Mouse (Mus musculus) CH12.LX (cell line): ENCODE data around the gene Ung. TPM values are rescaled to one million over a fixed set of nuclear protein-coding genes. Genes with fewer than 3 reads are reported as not detected.
A peak's percentile ranks its signal among the peaks of the same experiment; 100 is the strongest.

Experiments
- DNase-seq: peaks from one replicate; pipeline ENCODE4 v3.0.0-alpha.2; 2013; ENCODE audit errors: extremely low read depth
- H3K27ac ChIP-seq: 2 replicates; pipeline ENCODE4 v1.5.1; 2012; ENCODE audit warnings: low read depth, mild to moderate bottlenecking, control low read depth, moderate library complexity; ENCODE audit not compliant: insufficient read depth
- H3K27me3 ChIP-seq: replicated peaks from 2 replicates; pipeline ENCODE3; 2012; ENCODE audit warnings: inconsistent platforms
- H3K36me3 ChIP-seq, 2 experiments: replicated peaks in 1 of 2; 2 replicates each; pipeline versions ENCODE3 to v1.6.1; 2012; ENCODE audit warnings: inconsistent platforms in 1 of 2, low read length in 1 of 2, mild to moderate bottlenecking in 1 of 2, mixed read lengths in 1 of 2, moderate library complexity in 1 of 2; ENCODE audit not compliant: control insufficient read depth in 1 of 2, insufficient read depth in 1 of 2
- H3K4me1 ChIP-seq, 2 experiments: 2 replicates each; pipeline ENCODE4 v1.6.1; 2012; ENCODE audit warnings: inconsistent platforms in 1 of 2, moderate library complexity in 1 of 2; ENCODE audit not compliant: insufficient read depth in 2 of 2, control insufficient read depth in 1 of 2
- H3K4me2 ChIP-seq: 2 replicates; pipeline ENCODE4 v1.6.1; 2012; ENCODE audit warnings: low read depth, mild to moderate bottlenecking, control low read depth; ENCODE audit not compliant: poor library complexity, insufficient read depth, severe bottlenecking
- H3K4me3 ChIP-seq, 3 experiments: fragments of 150-350 bp in 1 of 3; sonication (generic) in 1 of 3; replicated peaks in 1 of 3; 2 replicates each; pipeline versions ENCODE3 to v1.5.1; 2011 to 2012; ENCODE audit warnings: low read depth in 2 of 3, low read length in 2 of 3, mild to moderate bottlenecking in 2 of 3, moderate library complexity in 2 of 3, control low read depth in 1 of 3, improper control_type of control experiment in 1 of 3, inconsistent platforms in 1 of 3, mixed read lengths in 1 of 3; ENCODE audit not compliant: poor library complexity in 1 of 3
- H3K79me2 ChIP-seq: replicated peaks from 2 replicates; pipeline ENCODE4 v1.6.1; 2012; ENCODE audit warnings: mild to moderate bottlenecking, moderate library complexity; ENCODE audit not compliant: control insufficient read depth, poor library complexity, insufficient read depth, severe bottlenecking; ENCODE audit errors: extremely low read depth
- H3K9ac ChIP-seq: 2 replicates; pipeline ENCODE4 v1.6.1; 2012; ENCODE audit warnings: low read depth, mild to moderate bottlenecking, control low read depth, moderate library complexity; ENCODE audit not compliant: insufficient read depth
- H3K9me3 ChIP-seq: replicated peaks from 2 replicates; pipeline ENCODE3; 2012; ENCODE audit warnings: low read length, inconsistent platforms, mixed read lengths
- BHLHE40 ChIP-seq: IDR thresholded peaks from 2 replicates; pipeline ENCODE4 v1.6.1; 2011; ENCODE audit warnings: mild to moderate bottlenecking, low read depth, low read length, improper control_type of control experiment
- CHD1 ChIP-seq: IDR thresholded peaks from 2 replicates; pipeline ENCODE4 v1.6.1; 2012; ENCODE audit warnings: low read depth, low read length, improper control_type of control experiment, inconsistent platforms
- CTCF ChIP-seq, 2 experiments: IDR thresholded peaks in 1 of 2; conservative IDR thresholded peaks in 1 of 2; 2 replicates each; pipeline ENCODE4 v1.5.1; 2011 to 2012; ENCODE audit warnings: low read depth in 2 of 2, low read length in 2 of 2, improper control_type of control experiment in 1 of 2, inconsistent platforms in 1 of 2, mild to moderate bottlenecking in 1 of 2, moderate library complexity in 1 of 2
- EP300 ChIP-seq: IDR thresholded peaks from 2 replicates; pipeline ENCODE4 v1.6.1; 2011; ENCODE audit warnings: low read length, improper control_type of control experiment
- GABPA ChIP-seq: IDR thresholded peaks from 2 replicates; pipeline ENCODE4 v1.6.1; 2012; ENCODE audit warnings: low read depth, low read length, improper control_type of control experiment, inconsistent platforms; ENCODE audit not compliant: insufficient replicate concordance
- IRF4 ChIP-seq: IDR thresholded peaks from 2 replicates; pipeline ENCODE4 v1.6.1; 2014; ENCODE audit warnings: low read depth, mild to moderate bottlenecking, inconsistent platforms, low read length, improper control_type of control experiment
- JUN ChIP-seq: IDR thresholded peaks from 2 replicates; pipeline ENCODE4 v1.6.1; 2011; ENCODE audit warnings: low read depth, mild to moderate bottlenecking, low read length, improper control_type of control experiment, moderate library complexity; ENCODE audit not compliant: insufficient read depth
- JUND ChIP-seq: conservative IDR thresholded peaks from 2 replicates; pipeline ENCODE4 v1.6.1; 2011; ENCODE audit warnings: low read depth, low read length, improper control_type of control experiment
- KAT2A ChIP-seq: IDR thresholded peaks from 2 replicates; pipeline ENCODE4 v1.6.1; 2012; ENCODE audit warnings: low read length, improper control_type of control experiment, inconsistent platforms; ENCODE audit not compliant: insufficient replicate concordance
- MAFK ChIP-seq: IDR thresholded peaks from 2 replicates; pipeline ENCODE4 v1.6.1; 2011; ENCODE audit warnings: low read length, improper control_type of control experiment; ENCODE audit not compliant: insufficient replicate concordance
- MAX ChIP-seq: IDR thresholded peaks from 2 replicates; pipeline ENCODE4 v1.6.1; 2011; ENCODE audit warnings: low read length, improper control_type of control experiment
- MEF2A ChIP-seq: IDR thresholded peaks from 2 replicates; pipeline ENCODE4 v1.6.1; 2014; ENCODE audit warnings: low read depth, mild to moderate bottlenecking, inconsistent platforms, low read length, improper control_type of control experiment, borderline replicate concordance
- MXI1 ChIP-seq: IDR thresholded peaks from 2 replicates; pipeline ENCODE4 v1.6.1; 2011; ENCODE audit warnings: mild to moderate bottlenecking, low read depth, low read length, improper control_type of control experiment
- MYC ChIP-seq: IDR thresholded peaks from 2 replicates; pipeline ENCODE4 v1.6.1; 2011; ENCODE audit warnings: low read depth, mild to moderate bottlenecking, improper control_type of control experiment, low read length
- NELFE ChIP-seq: IDR thresholded peaks from 2 replicates; pipeline ENCODE4 v1.6.1; 2011; ENCODE audit warnings: low read depth, low read length, improper control_type of control experiment
- NRF1 ChIP-seq: IDR thresholded peaks from 2 replicates; pipeline ENCODE4 v1.6.1; 2014; ENCODE audit warnings: low read depth, mild to moderate bottlenecking, inconsistent platforms, low read length, improper control_type of control experiment, moderate library complexity
- POLR2A ChIP-seq: IDR thresholded peaks from 2 replicates; pipeline ENCODE4 v1.6.1; 2011; ENCODE audit warnings: low read depth, mild to moderate bottlenecking, improper control_type of control experiment, low read length
- RAD21 ChIP-seq: IDR thresholded peaks from 2 replicates; pipeline ENCODE4 v1.6.1; 2011; ENCODE audit warnings: low read depth, mild to moderate bottlenecking, low read length, improper control_type of control experiment, moderate library complexity
- RCOR1 ChIP-seq: conservative IDR thresholded peaks from 2 replicates; pipeline ENCODE4 v1.6.1; 2012; ENCODE audit warnings: low read depth, mild to moderate bottlenecking, inconsistent platforms, low read length, improper control_type of control experiment
- SIN3A ChIP-seq: IDR thresholded peaks from 2 replicates; pipeline ENCODE4 v1.6.1; 2012; ENCODE audit warnings: low read length, improper control_type of control experiment, inconsistent platforms
- SMC3 ChIP-seq: IDR thresholded peaks from 2 replicates; pipeline ENCODE4 v1.6.1; 2011; ENCODE audit warnings: low read depth, low read length, improper control_type of control experiment
- TBP ChIP-seq: conservative IDR thresholded peaks from 2 replicates; pipeline ENCODE4 v1.6.1; 2011; ENCODE audit warnings: low read depth, low read length, improper control_type of control experiment
- USF1 ChIP-seq: IDR thresholded peaks from 2 replicates; pipeline ENCODE4 v1.6.1; 2014; ENCODE audit warnings: low read depth, mild to moderate bottlenecking, inconsistent platforms, low read length, improper control_type of control experiment
- USF2 ChIP-seq: conservative IDR thresholded peaks from 2 replicates; pipeline ENCODE4 v1.6.1; 2011; ENCODE audit warnings: low read depth, low read length, improper control_type of control experiment
- ZKSCAN1 ChIP-seq: IDR thresholded peaks from 2 replicates; pipeline ENCODE4 v1.6.1; 2012; ENCODE audit warnings: low read depth, inconsistent platforms, low read length, improper control_type of control experiment, borderline replicate concordance
- ZMIZ1 ChIP-seq: IDR thresholded peaks from 2 replicates; pipeline ENCODE4 v1.6.1; 2012; ENCODE audit warnings: low read depth, mild to moderate bottlenecking, inconsistent platforms, low read length, improper control_type of control experiment
- ZNF384 ChIP-seq: IDR thresholded peaks from 2 replicates; pipeline ENCODE4 v1.6.1; 2012; ENCODE audit warnings: low read depth, low read length, improper control_type of control experiment, inconsistent platforms
- dilution Hi-C: fragments of 300-500 bp; cut with MboI; formaldehyde crosslinking; loops from 2 replicates; pipeline ENCODE4 v1.14.3; 2020; ENCODE audit warnings: low sequenced_read_pairs; ENCODE audit not compliant: extremely low pct_unique_long_range_greater_than_20kb, extremely low pct_ligation_motif_present
- in situ Hi-C: fragments of 300-500 bp; cut with MboI; formaldehyde crosslinking; loops from 3 replicates; pipeline ENCODE4 v1.14.3; 2019; ENCODE audit warnings: low sequenced_read_pairs, low pct_ligation_motif_present, low pct_unique_long_range_greater_than_20kb, mixed read lengths
- polyA plus RNA-seq: library from polyadenylated mRNA; unstranded; fragments of >175 nt; gene quantifications from 2 replicates; pipeline ENCODE4 v1.2.1, GENCODE M21; 2012; ENCODE audit warnings: low read depth; ENCODE audit not compliant: insufficient read length
- total RNA-seq, 2 experiments: library from RNA; depleted of rRNA; stranded (reverse); fragments of 300-350 nt in 1 of 2; fragments of >200 nt in 1 of 2; gene quantifications; 2 replicates each; pipeline ENCODE4 v1.2.3; 2012 to 2014

The Ung gene
- total and polyA plus RNA-seq, 3 experiments: 39.1 to 91.9 (median 51.9) TPM

GRCm38 (mm10) chr5:114091057-114091807 is 39.0 kb upstream of the Ung start, which contains the start of gene Svop:
TSS of gene Svop (minus strand) at chr5:114091570.
- DNase-seq: no peak
- Histone ChIP-seq H3K4me1 (peaks cover 4 to 7% of the 10 kb centered on the region in 2 experiments; a peak in 3 of 4 replicates), H3K9me3 (peaks cover 16% of the 10 kb centered on the region), H3K4me3 (peak within 1 kb of the TSS in 1 of 3 experiments; percentile 10), H3K79me2 (no peaks in the 10 kb centered on the region), H3K36me3 (no peaks in the 10 kb centered on the region), H3K4me2 (0 out of 2 replicates have a peak within 1 kb of the TSS, but pooled peaks have one; percentile 25), H3K27ac (no peak within 1 kb of the TSS), H3K9ac (no peak within 1 kb of the TSS), H3K27me3 (peaks cover 51% of the 10 kb centered on the region)
- in situ Hi-C loops: no loop called here
- dilution Hi-C loops: no loop called here
- TF ChIP-seq GABPA: no peak
- peak; percentile 46; the same call in 1 of the 2 replicates for TF ChIP-seq MXI1
- TF ChIP-seq USF1: no peak
- TF ChIP-seq ZNF384: no peak
- TF ChIP-seq MAFK: no peak
- TF ChIP-seq RCOR1: no peak
- no peak for TF ChIP-seq NELFE
- TF ChIP-seq SIN3A: peak; percentile 74
- peak; percentile 22; the same call in 1 of the 2 replicates for TF ChIP-seq IRF4
- TF ChIP-seq RAD21: no peak
- no peak for TF ChIP-seq JUND
- no peak for TF ChIP-seq POLR2A
- TF ChIP-seq CTCF (conservative IDR thresholded peaks at IDR 0.05 in 1 of 2, IDR thresholded peaks at IDR 0.05 in 1 of 2; ENCODE audit: low read depth in 2 of 2, low read length in 2 of 2): no peak
- TF ChIP-seq NRF1: 0 out of 2 replicates have a peak, but pooled peaks have one; percentile 17
- TF ChIP-seq ZKSCAN1: no peak
- no peak for TF ChIP-seq MYC
- TF ChIP-seq SMC3: no peak

- Histone ChIP-seq H3K9ac (peak overlapping the region; percentile 96), H3K4me2 (peak overlapping the region; percentile 68), H3K27ac (no peak overlapping the region), H3K4me1 (peaks cover 11 to 24% of the 10 kb centered on the region in 2 experiments), H3K9me3 (peaks cover 3% of the 10 kb centered on the region), H3K27me3 (peaks cover 23% of the 10 kb centered on the region), H3K79me2 (peaks cover 11% of the 10 kb centered on the region), H3K36me3 (peaks cover 11 to 28% of the 10 kb centered on the region in 2 experiments), H3K4me3 (peak overlapping the region; percentile 44 to 95 (median 93))
- in situ Hi-C loops: no loop called here
- DNase-seq: peak; percentile 90
- dilution Hi-C loops: no loop called here
- peak; percentile 74; the same call in 1 of the 2 replicates for TF ChIP-seq SIN3A
- TF ChIP-seq TBP: peak; percentile 74
- peak; percentile 52 for TF ChIP-seq POLR2A
- no peak for TF ChIP-seq SMC3
- no peak for TF ChIP-seq NELFE
- TF ChIP-seq MYC: no peak
- no peak for TF ChIP-seq ZKSCAN1
- no peak for TF ChIP-seq CHD1
- no peak; the same call in 1 of the 2 replicates for TF ChIP-seq USF2
- TF ChIP-seq BHLHE40: no peak
- no peak for TF ChIP-seq EP300
- TF ChIP-seq ZMIZ1: no peak
- TF ChIP-seq ZNF384: no peak
- TF ChIP-seq USF1: no peak
- no peak for TF ChIP-seq CTCF (conservative IDR thresholded peaks at IDR 0.05 in 1 of 2, IDR thresholded peaks at IDR 0.05 in 1 of 2; ENCODE audit: low read depth in 2 of 2, low read length in 2 of 2)
- TF ChIP-seq KAT2A: peak; percentile 65; the same call in 1 of the 2 replicates
- TF ChIP-seq IRF4: peak; percentile 49; the same call in 1 of the 2 replicates
- no peak for TF ChIP-seq JUN
- peak; percentile 36; the same call in 1 of the 2 replicates for TF ChIP-seq MEF2A
- no peak for TF ChIP-seq RCOR1
- no peak for TF ChIP-seq MAX
Observed at GRCm38 (mm10) chr5:114099709-114100389, 30.3 kb upstream of the Ung start.
